Mouse (Mus musculus): ENCODE results near the gene Cacnb4.

GRCm38 (mm10) chr2:52537155-52537554, 139.5 kb downstream of the Cacnb4 start:
- TF ChIP-seq POLR2A (IDR thresholded peaks at IDR 0.05; ENCODE audit: borderline replicate concordance, low read depth, low read length) (no peak), CTCF (IDR thresholded peaks at IDR 0.05; ENCODE audit: low read depth, low read length) (no peak)

All from bone marrow macrophage, adult 2 months (primary cell).